Mouse (Mus musculus) lung, embryonic 14.5 days (tissue): Measurements from ENCODE around the gene Ireb2. TPM values are rescaled to one million over a fixed set of nuclear protein-coding genes. Genes with fewer than 3 reads are reported as not detected.

ENCODE experiments used
- ATAC-seq: fragments of 200-750 bp; cut with Nextera tagmentation; 2 replicates; pipeline ENCODE4 v1.8.0; 2017; ENCODE audit warnings: mild to moderate bottlenecking, moderate TSS enrichment, moderate library complexity; ENCODE audit not compliant: insufficient read depth
- DNase-seq: peaks from one replicate; pipeline ENCODE4 v3.0.0-alpha.2; 2015
- H3K27ac ChIP-seq: fragments of 300-500 bp; sonication (generic); 2 replicates; pipeline ENCODE4 v1.5.1; 2014; ENCODE audit warnings: low read depth, mild to moderate bottlenecking, moderate library complexity
- H3K27me3 ChIP-seq: fragments of 300-500 bp; sonication (generic); 2 replicates; pipeline ENCODE4 v1.6.1; 2014; ENCODE audit warnings: low read length, control low read depth; ENCODE audit not compliant: insufficient read depth
- H3K36me3 ChIP-seq: fragments of 300-500 bp; sonication (generic); 2 replicates; pipeline ENCODE4 v1.6.1; 2014; ENCODE audit warnings: control low read depth; ENCODE audit not compliant: insufficient read depth
- H3K4me1 ChIP-seq: fragments of 300-500 bp; sonication (generic); 2 replicates; pipeline ENCODE4 v1.6.1; 2014; ENCODE audit warnings: antibody characterized with exemption, control low read depth; ENCODE audit not compliant: insufficient read depth
- H3K4me2 ChIP-seq: fragments of 300-500 bp; sonication (generic); 2 replicates; pipeline ENCODE4 v1.6.1; 2014; ENCODE audit warnings: mild to moderate bottlenecking
- H3K4me3 ChIP-seq: fragments of 300-500 bp; sonication (generic); 2 replicates; pipeline ENCODE4 v1.5.1; 2014; ENCODE audit warnings: low read depth, low read length
- H3K9ac ChIP-seq: fragments of 300-500 bp; sonication (generic); 2 replicates; pipeline ENCODE4 v1.6.1; 2014
- H3K9me3 ChIP-seq: fragments of 300-500 bp; sonication (generic); 2 replicates; pipeline ENCODE4 v1.6.1; 2016; ENCODE audit warnings: low read depth, low read length, control low read depth
- CTCF ChIP-seq: IDR thresholded peaks from 2 replicates; pipeline ENCODE4 v1.5.1; 2016; ENCODE audit warnings: antibody characterized with exemption, low read depth
- WGBS: fragments of 180-500 bp; shearing (Covaris S2); extraction: QIAGEN DNeasy Blood & Tissue Kit; methylation state at CpG from one replicate; pipeline ENCODE4 v1.1.7; 2014; 5-methylcytosine and 5-hydroxymethylcytosine counted together
- polyA plus RNA-seq: library from polyadenylated mRNA; unstranded; fragments of >200 nt; fragmentation: Nextera tagmentation; extraction: Ambion mirVana; gene quantifications from 2 replicates; pipeline ENCODE4 v1.2.1, GENCODE M21; 2014

Gene Ireb2
- polyA plus RNA-seq, 1 experiment from 2014 or later = 45.9 TPM

DNA sequence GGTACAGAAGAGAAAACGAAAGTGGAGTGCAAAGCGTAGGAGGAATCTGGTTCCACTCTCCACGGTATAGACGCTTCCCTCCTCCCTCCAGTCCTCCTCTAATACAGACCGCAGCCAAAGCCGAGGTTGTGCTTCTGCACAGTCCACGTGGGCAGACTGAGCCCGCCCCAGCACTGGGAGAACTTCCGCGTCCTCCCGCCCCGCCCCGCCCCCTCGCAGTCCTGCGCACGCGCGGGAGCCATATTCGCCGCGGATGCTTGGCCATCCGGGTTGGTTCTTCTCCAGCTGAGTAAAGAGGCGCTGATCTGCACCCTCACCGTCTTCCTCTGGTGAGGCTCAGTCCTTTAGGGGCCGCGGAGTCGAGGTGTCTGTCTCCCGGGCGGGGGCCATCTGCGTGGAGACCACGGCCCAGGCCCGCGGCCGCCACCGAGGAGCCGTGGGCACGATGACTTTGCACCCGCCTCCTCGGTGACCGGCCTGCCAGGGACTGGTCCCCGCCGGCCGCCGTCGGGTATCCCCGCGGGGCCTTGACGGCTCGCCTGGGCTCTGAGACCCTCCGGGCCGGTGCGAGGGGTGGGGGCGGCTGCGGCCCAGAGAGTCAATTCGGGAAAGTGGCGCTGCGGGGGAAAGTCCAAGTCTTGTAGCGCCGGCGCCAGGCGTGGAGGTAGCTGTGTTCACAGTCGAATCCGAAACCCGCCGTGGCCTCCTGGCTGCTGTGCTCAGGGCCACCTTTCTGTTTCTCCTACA, 87.2 kb downstream of the Ireb2 start, which contains the start of the genes Psma4 and AY074887:
Psma4 (plus strand) TSS at position 216 of the 747 bp plus-strand sequence.
AY074887 (minus strand) TSS at position 424 of the 747 bp plus-strand sequence.
- H3K36me3 ChIP-seq = peaks cover 35% of the 10 kb centered on the region
- peak within 1 kb of the TSS; percentile 86 for H3K27ac ChIP-seq
- H3K9ac ChIP-seq = peak within 1 kb of the TSS; percentile 78
- under 1% methylated on average over 65 of the region's 65 CpGs for WGBS
- ATAC-seq = peak; percentile 100
- peak within 1 kb of the TSS; percentile 80 for H3K4me2 ChIP-seq
- H3K4me1 ChIP-seq = peaks cover 9% of the 10 kb centered on the region
- no peak for TF ChIP-seq CTCF
- no peaks in the 10 kb centered on the region for H3K9me3 ChIP-seq
- H3K27me3 ChIP-seq = no peaks in the 10 kb centered on the region
- DNase-seq = peak; percentile 94
- H3K4me3 ChIP-seq = peak within 1 kb of the TSS; percentile 80

DNA sequence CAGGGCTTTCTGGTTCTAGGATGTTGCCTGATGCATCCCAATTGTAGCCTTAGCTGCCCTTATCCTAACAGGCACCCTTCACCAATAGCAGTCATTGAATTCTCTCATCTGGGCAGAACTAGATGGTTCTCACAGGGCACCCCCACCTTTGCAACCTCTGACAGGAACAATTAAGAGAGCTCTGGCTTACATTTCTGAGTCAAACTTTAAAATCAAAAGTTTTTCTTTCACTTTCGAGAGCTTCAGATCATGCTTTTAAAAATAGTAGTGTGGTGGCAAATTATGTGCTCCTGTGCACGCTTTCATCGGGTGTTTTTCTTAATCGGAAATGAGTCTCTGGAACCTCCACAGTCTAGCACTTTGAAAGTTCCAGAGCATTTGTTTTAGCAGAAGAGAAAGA, 97.5 kb downstream of the Ireb2 start:
- H3K4me2 ChIP-seq = no peak overlapping the region
- no peak for TF ChIP-seq CTCF
- peaks cover 38% of the 10 kb centered on the region for H3K36me3 ChIP-seq
- no peak overlapping the region for H3K27ac ChIP-seq
- no peaks in the 10 kb centered on the region for H3K4me1 ChIP-seq
- DNase-seq (no peak), ATAC-seq (no peak)
- no peaks in the 10 kb centered on the region for H3K27me3 ChIP-seq
- no peak overlapping the region for H3K4me3 ChIP-seq
- H3K9me3 ChIP-seq = no peaks in the 10 kb centered on the region
- H3K9ac ChIP-seq = no peak overlapping the region
- 91% methylated on average over 4 of the region's 4 CpGs for WGBS

Other genes starting within 250 kb of the Ireb2 start
- 0.31 and 0.32 TPM in 2 replicates for gene Acsbg1, start 201.9 kb upstream of the Ireb2 start, polyA plus RNA-seq
- 6.1 and 6.3 TPM in 2 replicates for gene Dnaja4, start 164.9 kb upstream of the Ireb2 start, polyA plus RNA-seq
- gene Wdr61, start 129.3 kb upstream of the Ireb2 start, polyA plus RNA-seq = 148 and 156 TPM in 2 replicates
- gene Crabp1, start 99.0 kb upstream of the Ireb2 start, polyA plus RNA-seq = 13.2 and 15.1 TPM in 2 replicates
- gene Hykk, start 53.5 kb downstream of the Ireb2 start, polyA plus RNA-seq = 3.9 and 4.3 TPM in 2 replicates
- gene Psma4, start 87.0 kb downstream of the Ireb2 start, polyA plus RNA-seq = 295 and 298 TPM in 2 replicates
- gene AY074887, start 87.2 kb downstream of the Ireb2 start, polyA plus RNA-seq = 1.3 and 1.5 TPM in 2 replicates
- gene Chrna5, start 117.1 kb downstream of the Ireb2 start, polyA plus RNA-seq = 0.21 and 0.39 TPM in 2 replicates
- gene Chrna3, start 162.8 kb downstream of the Ireb2 start, polyA plus RNA-seq = 0.16 and 0.37 TPM in 2 replicates
- gene Chrnb4, start 185.0 kb downstream of the Ireb2 start, polyA plus RNA-seq = 0.04 TPM in 1 of 2 replicates, not detected in the other